Mouse (Mus musculus) right cerebral cortex, postnatal 4 days (tissue): ENCODE measurements around the gene Bpifb2.
A peak's percentile ranks its signal among the peaks of the same experiment; 100 is the strongest.
"Not testable (repeated sequence)": the region's sequence is repeated elsewhere in the genome, so short reads cannot be mapped to it uniquely, and the experiment has no call there.

ENCODE experiments used
- DNase-seq: peaks from one replicate; pipeline ENCODE4 v3.0.0-alpha.2; 2022

The Bpifb2 gene

DNA sequence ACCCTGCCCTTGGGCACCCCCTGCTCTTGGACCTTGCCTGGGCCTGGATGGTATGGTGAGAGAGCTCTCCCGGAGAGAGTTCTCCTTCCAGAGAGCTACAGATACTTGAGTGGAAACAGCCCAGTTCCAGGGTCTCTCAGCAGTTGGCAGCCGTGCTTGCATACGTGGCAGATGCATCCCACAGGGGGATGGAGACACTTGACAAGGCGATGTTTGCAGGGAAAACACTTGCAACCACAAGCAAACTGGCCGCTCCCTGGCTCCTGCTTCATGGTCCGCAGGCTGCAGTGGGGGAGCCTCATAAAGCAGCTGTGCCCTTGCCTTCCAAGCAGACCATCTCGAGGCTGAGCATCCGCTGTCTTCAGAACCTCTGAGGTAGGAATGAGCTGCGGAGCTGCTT is at the start of gene Bpifb2:
Gene Bpifb2, plus strand, starts transcription at position 301 of the 400 bp plus-strand sequence.
- no peak for DNase-seq

DNA sequence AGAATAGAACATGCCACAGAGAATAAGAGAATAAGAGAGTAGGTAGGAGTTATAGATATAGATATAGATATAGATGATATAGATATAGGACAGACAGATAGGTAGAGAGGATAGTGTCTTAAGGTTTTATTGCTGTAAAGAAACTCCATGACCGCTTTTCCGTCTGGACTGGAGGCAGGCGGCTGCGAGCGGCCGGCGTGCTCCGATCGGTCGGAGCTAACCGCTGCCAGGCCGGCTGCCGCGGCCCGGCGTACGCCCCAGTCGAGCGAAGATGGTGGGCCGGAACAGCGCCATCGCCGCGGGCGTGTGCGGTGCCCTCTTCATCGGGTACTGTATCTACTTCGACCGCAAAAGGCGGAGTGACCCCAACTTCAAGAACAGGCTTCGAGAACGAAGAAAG is 48.9 kb upstream of the Bpifb2 start:
- not testable (repeated sequence) for DNase-seq

DNA sequence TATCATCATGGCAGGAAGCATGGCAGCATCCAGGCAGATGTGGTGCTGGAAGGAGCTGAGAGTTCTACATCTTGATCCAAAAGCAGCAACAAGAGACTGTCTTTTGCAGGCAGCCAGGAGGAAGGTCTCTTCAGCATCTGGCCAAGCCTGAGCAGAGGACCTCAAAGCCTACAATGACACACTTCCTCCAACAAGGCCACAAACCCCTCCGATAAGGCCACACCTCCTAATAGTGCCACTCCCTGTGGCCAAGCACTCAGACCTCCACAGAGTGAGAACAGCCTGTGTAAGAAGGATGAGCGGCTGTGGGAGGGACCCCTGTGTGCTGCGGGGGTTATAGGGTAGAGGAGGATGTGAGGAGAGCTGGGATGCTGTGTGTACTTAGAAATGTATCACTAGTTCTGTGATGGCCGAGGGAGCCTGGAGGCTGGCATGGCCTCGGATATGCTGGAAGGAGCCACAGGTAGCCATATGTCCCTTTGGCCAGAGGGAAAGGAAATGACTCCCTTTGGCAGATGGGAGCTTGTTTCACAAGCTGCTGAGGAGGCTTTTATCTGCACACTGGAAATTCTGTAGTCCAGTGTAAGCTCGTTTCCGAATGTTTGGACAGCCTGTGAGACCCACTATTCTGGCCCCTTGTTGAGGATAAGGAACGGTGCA is 47.5 kb upstream of the Bpifb2 start:
- DNase-seq: no peak

DNA sequence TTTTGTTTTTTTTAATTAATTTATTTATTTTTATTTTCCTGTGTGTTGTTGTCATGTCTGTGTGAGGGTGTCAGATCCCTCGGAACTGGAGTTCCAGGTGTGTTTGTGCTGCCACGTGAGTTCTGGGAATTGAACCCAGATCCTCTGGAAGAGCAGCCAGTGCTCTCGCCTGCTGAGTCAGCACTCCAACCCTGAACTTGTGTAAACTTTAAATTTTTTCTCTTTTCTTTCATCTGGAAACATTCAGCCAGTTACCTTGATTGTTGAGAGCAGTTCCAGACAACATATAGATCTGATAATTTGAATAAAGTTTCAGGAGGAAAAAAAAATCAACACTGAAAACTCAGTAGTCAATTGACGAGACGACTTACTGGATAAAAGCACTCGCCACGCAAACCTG is 46.1 kb upstream of the Bpifb2 start:
- DNase-seq: no peak

DNA sequence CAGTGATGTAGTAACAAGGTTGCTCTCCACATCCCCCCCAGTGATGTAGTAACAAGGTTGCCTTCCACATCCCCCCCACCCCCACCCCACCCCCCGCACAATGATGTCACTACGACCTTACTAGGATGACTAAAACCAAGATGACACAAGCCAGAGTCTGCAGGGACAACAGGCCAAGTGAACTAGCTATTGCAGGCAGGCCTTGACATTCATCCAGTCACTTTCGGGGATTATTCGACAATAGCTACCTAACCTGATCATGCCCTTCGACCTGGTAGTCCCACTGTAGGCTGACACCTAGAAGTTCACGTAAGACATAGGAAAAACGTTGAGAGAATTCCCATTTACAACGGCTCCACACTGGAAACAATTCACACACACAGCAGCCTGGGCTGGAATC is 41.6 kb upstream of the Bpifb2 start:
- no peak for DNase-seq

DNA sequence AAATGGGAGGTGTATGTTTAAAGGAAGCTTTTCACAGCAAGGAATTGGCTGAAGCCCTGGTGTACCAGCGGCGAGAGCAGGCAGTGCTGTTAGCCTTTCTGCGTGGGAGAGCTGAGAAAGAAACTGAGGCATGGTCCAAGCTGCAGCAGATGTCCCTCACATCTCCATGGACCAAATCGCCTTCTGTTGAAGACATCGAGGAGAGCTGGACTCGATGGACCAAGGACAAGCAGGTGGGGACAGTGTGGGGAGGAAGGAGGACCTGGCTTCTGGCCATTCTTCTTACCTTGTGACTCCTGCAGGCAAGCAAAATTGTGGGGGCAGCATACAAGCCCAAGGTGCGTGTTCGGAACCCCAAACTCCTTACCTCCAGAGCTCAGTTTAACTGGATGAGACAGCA is 32.0 kb upstream of the Bpifb2 start:
- DNase-seq: no peak

DNA sequence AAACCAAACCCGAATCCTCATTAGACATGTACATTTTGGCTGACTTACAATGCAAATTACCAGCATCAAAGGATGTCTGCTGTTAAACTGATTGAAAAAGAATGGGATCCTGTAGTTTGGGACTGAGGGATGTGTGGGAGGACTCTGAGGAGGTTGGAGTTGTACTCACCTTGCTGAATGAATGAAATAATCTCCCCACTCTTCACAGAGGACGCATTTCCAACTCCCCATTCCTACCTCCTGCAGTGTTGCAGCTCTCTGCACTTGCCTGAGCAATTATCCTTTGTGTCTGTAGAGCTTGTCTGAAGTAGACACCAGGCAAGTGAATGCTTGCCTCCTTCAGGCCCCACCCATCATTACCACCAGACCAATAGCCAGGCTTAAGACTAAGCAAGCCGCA is 26.5 kb upstream of the Bpifb2 start:
- DNase-seq: no peak

DNA sequence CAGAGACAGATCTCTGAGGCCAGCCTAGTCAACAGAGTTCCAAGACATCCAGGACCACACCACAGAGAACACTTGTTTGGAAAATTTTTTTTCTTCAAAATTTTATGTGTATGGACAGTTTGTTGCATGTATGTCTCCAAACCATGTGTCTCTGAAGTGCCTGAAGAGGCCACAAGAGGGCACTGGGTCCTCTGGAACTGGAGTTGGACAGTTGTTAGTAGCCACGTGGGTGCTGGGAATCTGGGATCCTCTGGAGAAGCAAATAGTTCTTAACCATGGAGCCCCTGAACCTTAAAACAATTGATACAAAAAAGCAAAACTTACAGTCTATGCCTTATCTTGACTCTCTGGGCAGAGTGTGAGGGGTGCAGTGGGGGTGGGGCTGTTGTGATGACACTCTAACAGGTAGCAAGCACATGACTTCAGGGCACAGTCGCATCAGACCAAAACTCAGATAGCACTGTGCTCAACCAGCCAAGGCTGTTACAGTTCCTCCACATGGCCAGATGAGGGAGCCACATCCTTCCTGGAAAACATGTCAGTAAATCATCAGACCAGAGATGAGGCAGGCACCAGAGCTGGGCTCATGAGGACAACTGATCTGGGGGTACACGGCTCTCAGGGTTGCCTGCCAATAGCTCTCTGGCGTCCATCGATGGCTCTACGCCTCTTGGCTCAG is 24.4 kb upstream of the Bpifb2 start:
- DNase-seq: no peak

DNA sequence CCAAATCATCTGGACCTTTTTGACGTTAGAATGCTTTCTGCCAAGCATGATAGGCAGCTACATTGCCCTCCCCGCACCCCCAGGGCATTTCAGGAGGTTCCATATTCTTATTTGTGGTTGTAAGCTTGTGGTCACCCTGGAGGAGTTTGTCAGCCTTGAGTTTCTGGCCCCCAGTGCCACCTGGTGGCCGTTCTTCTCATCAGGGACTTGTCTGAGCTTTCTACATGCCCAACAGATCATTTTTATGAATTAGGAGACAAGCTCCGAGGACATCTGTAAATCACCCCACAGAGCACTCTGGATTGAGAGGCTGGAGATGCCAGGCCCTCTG is 23.9 kb upstream of the Bpifb2 start:
- peak; percentile 58 for DNase-seq

DNA sequence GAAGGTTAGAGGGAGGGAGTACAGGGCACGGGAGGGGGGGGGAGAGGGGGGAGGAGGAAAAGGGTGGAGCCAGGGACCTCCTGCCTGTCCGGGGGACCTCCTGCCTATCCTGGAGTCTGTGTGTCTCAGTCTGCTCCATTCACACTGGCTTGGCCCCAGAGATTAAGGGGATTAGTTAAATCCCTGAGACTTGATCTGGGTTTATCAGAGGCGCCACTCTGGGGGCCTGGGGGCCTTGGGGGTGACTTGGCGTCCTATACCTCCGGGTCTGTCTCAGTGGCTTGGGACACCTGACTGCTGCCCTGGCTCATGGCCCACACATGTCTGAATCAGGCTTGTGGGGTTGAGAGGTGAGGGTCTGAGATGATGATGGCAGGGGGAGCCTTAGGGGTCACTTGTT is 21.3 kb upstream of the Bpifb2 start:
- DNase-seq: no peak

DNA sequence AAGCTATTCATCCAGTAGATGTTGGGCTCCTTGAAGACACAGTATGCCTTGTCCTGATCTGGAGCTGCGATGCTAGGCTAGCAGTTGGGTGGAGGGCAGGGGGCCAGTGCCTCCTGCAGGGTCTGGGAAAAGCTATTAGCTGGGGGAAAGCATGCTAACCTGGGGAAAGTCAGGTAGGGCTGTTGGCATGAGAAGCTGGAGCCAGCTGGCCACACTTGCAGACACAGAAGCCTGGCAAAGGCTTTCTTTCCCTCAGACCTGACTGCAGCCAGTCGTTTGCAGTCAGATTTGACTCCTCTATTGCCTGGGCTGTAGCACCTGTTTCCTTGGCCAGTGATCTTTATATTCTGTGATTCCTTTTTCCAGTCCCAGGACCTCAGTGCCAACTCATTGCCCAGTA is 15.3 kb upstream of the Bpifb2 start:
- DNase-seq: no peak

DNA sequence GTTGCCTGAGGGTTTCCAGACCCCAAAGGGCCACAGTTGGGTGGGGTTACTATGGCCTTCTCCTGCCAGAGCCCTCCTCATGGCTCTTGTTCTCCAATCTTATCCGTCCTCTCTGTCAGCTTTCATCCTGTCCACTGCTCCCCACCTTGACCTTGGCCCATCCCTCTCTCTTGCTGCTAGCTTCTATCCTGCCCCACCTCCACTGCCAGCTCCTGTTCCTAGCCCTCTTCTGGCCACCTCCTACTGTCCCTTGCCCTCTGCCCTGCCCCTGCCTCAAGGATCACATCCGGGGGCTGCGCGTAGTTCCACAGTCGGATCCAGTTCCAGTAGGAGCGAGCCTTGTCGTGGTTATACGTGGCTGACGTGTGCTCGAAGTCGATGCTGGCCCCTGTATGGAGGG is 14.5 kb upstream of the Bpifb2 start:
- no peak for DNase-seq

DNA sequence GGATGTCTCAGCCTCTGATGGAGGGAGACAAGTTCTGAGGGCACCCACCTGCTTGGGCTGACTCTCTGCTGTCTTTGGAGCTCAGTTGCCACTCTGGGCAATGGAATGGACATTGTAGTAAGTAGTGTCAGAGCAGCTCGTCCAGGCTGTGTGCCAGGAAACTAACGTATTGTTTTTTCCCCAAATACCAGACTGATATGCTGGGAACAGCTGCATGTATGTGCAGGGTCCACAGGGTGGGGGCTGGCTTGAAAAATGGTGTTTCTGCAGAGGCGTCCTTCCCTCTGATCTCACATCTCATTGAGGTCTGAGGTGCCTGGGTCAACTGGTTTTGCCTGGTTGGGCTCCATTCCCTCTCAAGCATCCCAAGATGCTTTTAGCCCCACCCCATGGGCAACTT is 14.1 kb upstream of the Bpifb2 start:
- DNase-seq: no peak

DNA sequence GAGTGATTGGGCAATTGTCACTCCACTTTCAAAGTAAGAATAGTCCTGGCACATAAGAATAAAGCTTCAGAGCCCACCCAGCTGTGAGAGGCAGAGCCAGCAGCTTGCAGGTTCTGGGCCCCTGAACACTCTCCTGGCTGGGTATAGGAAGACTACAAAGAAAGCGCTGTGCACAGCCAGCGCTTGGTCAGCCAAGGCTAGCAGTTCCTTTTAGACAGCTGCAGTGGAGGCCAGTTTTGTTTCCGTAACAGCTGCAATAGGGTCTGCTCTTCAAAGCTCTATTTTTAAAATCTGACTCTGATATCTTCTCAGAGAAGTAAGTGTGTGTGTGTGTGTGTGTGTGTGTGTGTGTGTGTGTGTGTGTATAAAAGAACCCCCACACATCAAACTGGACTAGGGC is 12.9 kb upstream of the Bpifb2 start:
- DNase-seq: no peak

DNA sequence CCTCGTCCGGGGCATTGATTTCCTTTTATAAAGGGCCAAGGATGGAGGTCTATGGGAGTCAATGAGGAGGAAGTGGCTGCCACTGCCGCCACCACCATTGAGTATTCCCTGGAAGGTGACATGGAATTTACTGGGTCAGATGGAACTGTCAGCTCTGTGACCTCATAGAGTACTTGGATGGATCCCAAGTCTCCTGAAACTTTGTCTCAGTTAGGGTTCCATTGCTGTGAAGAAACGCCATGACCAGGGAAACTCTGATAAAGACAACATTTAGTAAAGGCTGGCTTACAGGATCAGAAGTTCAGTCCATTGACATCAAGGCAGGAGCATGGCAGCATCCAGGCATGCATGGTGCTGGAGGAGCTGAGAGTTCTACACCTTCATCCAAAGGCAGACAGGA is 3.9 kb upstream of the Bpifb2 start, which contains the start of gene Sun5:
Gene Sun5, minus strand, starts transcription at position 101 of the 400 bp plus-strand sequence.
- no peak for DNase-seq

DNA sequence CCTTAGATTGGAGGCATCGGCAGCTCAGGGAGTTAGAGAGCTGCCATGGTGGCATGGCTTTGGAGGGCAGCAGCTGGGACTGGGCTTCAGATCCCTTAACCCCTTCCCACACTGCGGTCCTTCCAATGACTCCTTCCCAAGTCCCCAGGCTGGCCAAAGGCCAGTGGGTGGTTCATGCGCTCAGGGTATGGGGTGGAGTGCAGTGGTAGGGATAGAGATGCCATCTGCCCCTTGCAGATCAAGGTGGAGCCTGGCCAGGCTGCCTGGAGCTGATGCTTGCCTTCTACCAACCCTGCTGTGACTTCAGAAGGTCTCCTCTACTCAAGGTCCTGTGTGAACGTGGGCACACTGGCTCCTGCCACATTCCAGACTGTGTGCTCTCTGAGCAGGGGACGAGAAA is 24.3 kb downstream of the Bpifb2 start:
- no peak for DNase-seq

DNA sequence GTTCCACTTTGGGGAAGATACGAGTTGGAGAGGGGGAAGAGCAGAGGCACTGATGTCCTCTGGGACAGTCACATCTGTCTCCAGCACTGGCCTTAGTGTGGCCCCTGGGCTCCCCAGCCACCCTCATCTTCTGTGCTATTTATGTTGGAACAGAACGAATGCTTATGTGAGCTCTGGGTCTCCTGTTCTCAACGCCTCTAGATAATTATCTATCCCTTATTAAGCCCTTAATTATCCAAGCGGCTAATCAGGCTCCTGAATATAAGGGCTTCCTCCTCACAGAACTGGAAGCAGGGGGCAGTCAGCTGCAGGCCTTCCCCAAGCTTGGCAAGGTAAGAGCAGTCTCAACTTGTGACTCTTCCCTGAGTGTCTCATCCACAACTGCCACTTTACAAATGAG is 25.2 kb downstream of the Bpifb2 start, which contains the start of gene Bpifb6:
Gene Bpifb6, plus strand, starts transcription at position 301 of the 400 bp plus-strand sequence.
- DNase-seq: no peak

DNA sequence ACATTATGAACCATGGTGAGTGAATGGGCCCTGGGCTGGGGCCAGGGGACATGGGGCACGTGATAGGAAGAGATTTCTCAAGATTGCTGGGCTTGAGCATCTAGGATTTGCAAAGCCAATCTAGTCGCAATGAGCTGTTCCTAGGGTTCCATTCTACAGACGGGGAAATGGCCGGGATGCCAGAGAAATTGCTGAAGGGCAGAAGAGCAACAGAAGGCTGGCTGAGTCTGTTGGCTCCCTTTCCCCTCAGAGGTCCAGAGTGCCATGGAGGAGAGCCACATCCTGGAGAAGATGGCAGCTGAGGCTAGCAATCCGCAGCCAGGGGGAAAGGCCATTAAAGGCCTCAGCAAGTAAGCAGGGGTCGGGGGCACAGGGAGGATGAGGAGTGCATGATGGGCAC is 27.9 kb downstream of the Bpifb2 start:
- no peak for DNase-seq

DNA sequence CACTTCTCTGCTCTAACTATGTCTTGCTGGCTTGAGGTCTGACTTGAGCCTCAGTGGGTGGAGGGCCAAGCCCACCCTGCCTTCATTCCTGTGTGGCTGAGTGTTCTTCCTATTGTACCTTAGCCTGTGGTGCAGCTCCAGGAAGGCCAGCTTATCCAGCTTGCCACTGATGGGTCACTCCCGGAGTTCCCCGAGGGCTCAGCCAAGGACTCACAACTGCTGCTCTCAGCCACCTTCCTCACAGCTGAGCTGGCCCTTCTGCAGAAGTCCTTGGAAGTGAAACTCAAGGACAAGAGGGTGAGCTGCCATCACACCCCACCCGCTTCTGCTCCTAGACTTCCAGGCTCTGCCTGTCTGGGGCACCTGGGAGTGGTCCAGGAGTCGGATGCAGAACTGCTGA is 31.8 kb downstream of the Bpifb2 start:
- DNase-seq: no peak

DNA sequence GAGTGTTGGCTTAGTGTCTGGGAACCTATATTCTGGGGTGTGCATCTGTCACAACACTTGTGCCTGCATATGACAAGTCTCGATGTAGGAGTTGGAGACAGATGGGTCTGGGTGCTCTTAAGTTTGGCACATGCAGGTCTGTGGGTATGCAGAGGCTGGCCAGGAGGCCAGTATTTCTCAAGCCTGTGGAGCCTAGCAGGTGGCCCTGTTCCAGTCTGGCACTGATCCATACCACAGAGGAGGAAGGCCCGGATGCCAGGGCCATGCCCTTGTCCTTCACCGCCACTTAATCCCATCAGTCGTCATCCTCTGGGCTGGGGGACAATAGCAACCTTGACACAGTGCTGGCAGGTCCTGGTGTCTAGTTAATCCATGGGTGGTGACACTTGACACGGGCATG is 39.3 kb downstream of the Bpifb2 start:
- peak; percentile 23 for DNase-seq

DNA sequence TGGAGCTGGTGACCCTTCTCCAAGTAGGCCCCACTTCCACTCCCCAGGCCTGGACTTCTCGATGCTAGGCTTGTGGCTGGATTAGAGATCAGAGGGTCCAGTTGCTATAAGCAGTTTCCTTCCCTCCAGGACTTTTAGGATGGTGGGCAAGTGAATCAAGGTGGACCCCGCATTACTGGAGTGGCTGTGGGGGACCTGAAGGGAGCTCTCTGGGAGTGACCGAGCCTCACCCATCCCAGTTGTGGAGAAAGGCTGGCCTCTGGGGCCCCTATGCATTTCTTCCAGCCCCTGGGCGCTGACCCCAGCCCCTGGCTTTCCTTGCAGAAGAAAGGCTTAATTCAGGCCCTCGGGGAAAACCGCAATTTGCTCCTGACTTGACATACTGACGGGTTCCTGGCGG is 43.1 kb downstream of the Bpifb2 start, which contains the start of gene Bpifb3:
Gene Bpifb3, plus strand, starts transcription at position 301 of the 400 bp plus-strand sequence.
- DNase-seq: no peak

DNA sequence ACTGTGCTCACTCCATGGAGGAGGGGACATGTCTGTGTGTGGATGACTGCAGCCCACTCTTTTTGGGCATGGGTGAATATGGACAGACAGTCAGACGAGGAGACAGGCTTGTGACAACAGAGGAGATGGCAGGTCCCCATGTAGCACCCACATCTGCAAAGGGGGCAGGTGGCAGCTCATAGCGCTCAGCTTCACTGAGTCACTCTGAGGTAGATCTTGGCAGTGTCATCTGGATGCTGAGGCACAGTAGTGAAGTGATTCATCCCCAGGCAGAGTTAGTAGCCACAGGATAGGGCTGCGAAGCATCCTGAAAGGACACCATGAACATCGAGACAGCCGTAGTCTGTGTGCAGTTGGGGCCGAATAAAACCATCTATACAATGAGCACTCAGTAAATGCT is 46.4 kb downstream of the Bpifb2 start:
- no peak for DNase-seq

DNA sequence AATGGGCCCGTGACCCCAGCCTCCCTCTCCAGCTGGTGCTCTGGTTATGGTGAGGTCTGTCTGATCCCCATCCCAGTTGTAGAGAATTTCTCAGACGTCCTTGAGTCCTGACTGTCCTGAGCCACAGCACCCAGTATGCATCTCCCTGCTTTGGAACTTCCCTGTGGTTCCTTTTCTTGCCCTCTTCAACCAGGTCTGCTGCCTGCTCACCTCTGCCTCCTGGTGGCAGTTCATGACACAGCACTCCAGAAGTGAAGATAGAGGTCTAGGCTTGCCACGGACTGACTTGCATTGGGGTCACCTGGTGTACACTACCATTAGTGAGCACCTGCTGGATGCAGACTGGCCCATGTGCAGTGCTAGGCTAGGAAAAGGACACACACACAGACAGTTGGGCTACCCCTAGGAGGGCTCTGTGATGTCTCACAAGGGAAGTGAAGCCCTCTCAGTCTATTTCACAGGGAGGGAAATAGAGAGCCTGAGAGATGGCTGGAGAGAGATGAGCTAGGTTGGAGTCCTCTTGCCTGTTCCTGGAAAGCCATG is 55.1 kb downstream of the Bpifb2 start:
- peak; percentile 61 for DNase-seq

DNA sequence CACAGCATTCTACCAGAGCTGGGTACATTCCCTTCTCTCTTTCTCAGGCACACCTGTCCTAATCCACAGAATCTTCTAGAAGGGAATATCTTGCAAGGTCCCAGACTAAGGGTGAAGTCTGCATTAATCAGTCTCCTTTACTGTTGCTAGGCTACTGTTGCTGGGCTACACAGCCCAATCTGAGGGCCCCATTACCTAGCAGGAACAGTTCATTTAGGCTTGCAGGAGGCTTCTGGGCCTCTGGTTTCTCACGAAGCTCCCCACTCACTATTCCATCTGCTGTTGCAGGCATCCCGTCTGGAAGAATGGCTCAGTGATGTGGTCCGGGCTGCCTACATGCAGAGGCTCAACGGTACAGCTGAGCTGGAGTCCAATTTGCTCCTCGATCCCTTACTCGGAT is 56.3 kb downstream of the Bpifb2 start:
- no peak for DNase-seq

DNA sequence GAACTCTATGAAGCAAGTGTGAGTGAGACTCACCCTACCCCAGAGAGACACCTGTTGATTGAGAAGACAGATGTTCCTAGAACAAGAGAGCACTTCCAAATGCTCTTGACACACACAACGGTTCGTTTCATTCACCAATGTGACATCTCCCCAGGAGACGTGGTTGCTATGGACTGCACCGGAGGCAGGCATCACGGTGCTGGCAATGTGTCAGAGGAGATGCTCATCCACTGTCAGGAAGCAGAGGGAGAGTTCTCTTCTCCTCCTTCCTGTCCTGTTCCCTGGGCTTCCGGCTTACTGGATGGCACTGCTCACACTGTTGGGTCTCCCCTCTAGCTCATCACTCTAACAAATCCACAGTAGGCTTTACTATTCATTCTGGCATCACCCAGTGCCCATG is 58.5 kb downstream of the Bpifb2 start:
- no peak for DNase-seq
